Mouse (Mus musculus) ES-Bruce4 (cell line): ENCODE measurements around the gene Cdhr2.

Source experiments
- CTCF ChIP-seq: IDR thresholded peaks from one replicate; pipeline ENCODE4 v1.8.1; 2011; ENCODE audit warnings: low read depth, low read length
- POLR2A ChIP-seq: IDR thresholded peaks from one replicate; pipeline ENCODE4 v1.8.1; 2011; ENCODE audit warnings: low read length; ENCODE audit not compliant: insufficient read depth

GRCm38 (mm10) chr13:54701243-54701642, at the start of gene Cdhr2:
- TF ChIP-seq POLR2A (no peak), CTCF (no peak)
